Mouse (Mus musculus) intestine, embryonic 14.5 days (tissue): ENCODE results near the gene Rab31. TPM values are rescaled to one million over a fixed set of nuclear protein-coding genes. Genes with fewer than 3 reads are reported as not detected.
A peak's percentile ranks its signal among the peaks of the same experiment; 100 is the strongest.

Source experiments
- ATAC-seq: fragments of 200-750 bp; cut with Nextera tagmentation; replicated peaks from 2 replicates; pipeline ENCODE4 v1.8.0; 2017; ENCODE audit warnings: low read depth, moderate number of reproducible peaks, moderate TSS enrichment, moderate library complexity; ENCODE audit not compliant: low FRiP score, low TSS enrichment
- DNase-seq: peaks from one replicate; pipeline ENCODE4 v3.0.0-alpha.2; 2018; ENCODE audit warnings: low spot score
- H3K27ac ChIP-seq: fragments of 300-500 bp; sonication (generic); 2 replicates; pipeline ENCODE4 v1.5.1; 2014; ENCODE audit warnings: low read depth, mild to moderate bottlenecking, control low read depth
- H3K27me3 ChIP-seq: fragments of 300-500 bp; sonication (generic); replicated peaks from 2 replicates; pipeline ENCODE4 v1.6.1; 2014; ENCODE audit warnings: low read length, control low read depth; ENCODE audit not compliant: control insufficient read depth, insufficient read depth
- H3K36me3 ChIP-seq: fragments of 300-500 bp; sonication (generic); 2 replicates; pipeline ENCODE4 v1.6.1; 2014; ENCODE audit warnings: low read length, control low read depth; ENCODE audit not compliant: control insufficient read depth, insufficient read depth
- H3K4me1 ChIP-seq: fragments of 300-500 bp; sonication (generic); replicated peaks from 2 replicates; pipeline ENCODE4 v1.6.1; 2014; ENCODE audit warnings: low read length, control low read depth, mixed read lengths; ENCODE audit not compliant: control insufficient read depth, insufficient read depth
- H3K4me2 ChIP-seq: fragments of 300-500 bp; sonication (generic); 2 replicates; pipeline ENCODE4 v1.6.1; 2014; ENCODE audit warnings: low read length
- H3K4me3 ChIP-seq: fragments of 300-500 bp; sonication (generic); 2 replicates; pipeline ENCODE4 v1.5.1; 2014; ENCODE audit warnings: low read depth, low read length, control low read depth, mixed read lengths
- H3K9ac ChIP-seq: fragments of 300-500 bp; sonication (generic); 2 replicates; pipeline ENCODE4 v1.6.1; 2014; ENCODE audit warnings: mild to moderate bottlenecking, low read length
- H3K9me3 ChIP-seq: fragments of 300-500 bp; sonication (generic); 2 replicates; pipeline ENCODE4 v1.6.1; 2016; ENCODE audit warnings: low read length, control low read depth; ENCODE audit not compliant: control insufficient read depth
- WGBS: fragments of 180-500 bp; shearing (Covaris S2); extraction: QIAGEN DNeasy Blood & Tissue Kit; methylation state at CpG from one replicate; pipeline ENCODE4 v1.1.7; 2014; 5-methylcytosine and 5-hydroxymethylcytosine counted together
- polyA plus RNA-seq: library from polyadenylated mRNA; unstranded; fragments of >200 nt; fragmentation: Nextera tagmentation; extraction: Ambion mirVana; gene quantifications from 2 replicates; pipeline ENCODE4 v1.2.1, GENCODE M21; 2014

Rab31 gene
- polyA plus RNA-seq, 1 experiment from 2014 or later: 40.9 TPM

DNA sequence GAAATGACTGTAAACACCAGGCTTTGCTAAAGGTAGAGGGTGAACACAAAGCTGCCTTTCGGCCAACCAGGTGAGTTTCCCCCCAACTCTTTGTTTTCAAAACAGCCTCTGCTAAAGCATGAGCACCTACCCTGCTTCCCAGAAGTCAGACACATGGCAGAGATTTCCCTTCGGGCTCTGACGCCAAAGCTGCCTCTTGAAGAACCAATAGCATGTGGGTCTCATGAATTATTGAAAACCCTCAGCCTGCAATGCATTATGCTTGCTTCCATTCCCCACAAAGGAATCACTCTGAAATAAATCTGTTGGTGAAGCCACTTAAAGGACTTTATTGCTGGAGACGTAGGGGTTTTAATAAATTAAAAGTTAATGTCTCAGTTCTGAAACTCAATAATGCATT is 72.5 kb downstream of the Rab31 start:
- Histone ChIP-seq H3K9me3 (no peaks in the 10 kb centered on the region), H3K4me2 (no peak overlapping the region), H3K4me3 (no peak overlapping the region), H3K9ac (no peak overlapping the region), H3K27ac (no peak overlapping the region), H3K36me3 (no peaks in the 10 kb centered on the region), H3K27me3 (no peaks in the 10 kb centered on the region), H3K4me1 (no peaks in the 10 kb centered on the region; the same call in 1 of the 2 replicates)
- ATAC-seq: no peak
- DNase-seq: no peak
- 80% methylated on average over 4 of the region's 4 CpGs for WGBS

DNA sequence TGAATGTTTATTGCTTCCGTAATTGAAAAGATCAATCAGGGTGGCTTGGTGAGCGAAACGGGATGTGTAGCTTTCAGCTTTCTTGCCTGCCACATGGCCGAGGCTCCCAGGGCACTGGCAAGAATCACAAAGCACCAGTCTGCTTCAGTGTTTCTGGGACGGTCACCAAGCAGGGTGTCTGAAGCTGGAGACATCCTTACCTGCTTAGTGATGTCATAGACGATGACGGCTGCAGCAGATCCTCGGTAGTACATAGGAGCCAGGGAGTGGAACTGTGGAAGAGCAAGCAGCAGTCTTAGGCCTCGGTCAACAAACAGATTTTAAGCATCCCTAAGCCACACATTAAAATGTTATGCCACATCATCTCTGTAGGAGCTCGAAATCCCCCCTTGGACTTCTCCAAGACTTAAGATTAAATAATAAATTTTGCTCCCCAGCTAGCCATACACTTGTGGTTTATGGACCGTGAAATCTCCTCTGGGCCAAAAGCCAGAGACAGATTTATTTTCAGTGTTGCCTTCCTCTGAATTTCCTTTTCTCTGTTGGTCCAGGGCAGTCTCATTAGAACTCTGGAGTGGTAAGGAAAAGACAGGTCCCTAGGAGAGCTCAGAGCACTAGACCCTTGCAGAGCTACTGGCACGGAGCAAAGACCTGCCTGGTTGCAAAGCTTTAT is 74.6 kb downstream of the Rab31 start:
- Histone ChIP-seq H3K36me3 (no peaks in the 10 kb centered on the region), H3K4me1 (no peaks in the 10 kb centered on the region; the same call in 1 of the 2 replicates), H3K9ac (no peak overlapping the region), H3K4me2 (no peak overlapping the region), H3K27me3 (no peaks in the 10 kb centered on the region), H3K27ac (no peak overlapping the region), H3K4me3 (no peak overlapping the region), H3K9me3 (no peaks in the 10 kb centered on the region)
- no peak for ATAC-seq
- DNase-seq: peak; percentile 42
- 76% methylated on average over 12 of the region's 12 CpGs for WGBS

DNA sequence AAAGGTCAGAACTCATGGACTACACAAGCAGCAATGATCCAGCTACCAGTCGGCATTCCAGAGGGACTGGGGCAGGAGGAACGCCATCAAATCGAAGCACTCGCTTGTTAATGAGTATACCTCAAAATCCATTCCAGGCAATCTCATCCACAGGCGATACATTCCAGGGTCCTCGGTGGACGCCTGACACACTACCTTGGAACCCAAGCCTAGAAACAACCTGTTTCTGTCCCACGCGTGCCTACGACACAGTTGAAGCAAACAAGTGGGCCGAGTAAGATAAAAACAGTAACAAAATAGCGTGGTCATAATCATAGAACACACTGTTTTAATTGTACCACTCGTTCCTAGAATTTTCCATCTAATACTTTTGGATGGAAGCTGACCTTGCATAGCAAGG is 75.6 kb downstream of the Rab31 start:
- DNase-seq (peak; percentile 21), ATAC-seq (no peak)
- H3K4me2 ChIP-seq: no peak overlapping the region
- WGBS: 93% methylated on average over 13 of the region's 13 CpGs
- no peak overlapping the region for H3K27ac ChIP-seq
- H3K4me3 ChIP-seq: no peak overlapping the region
- H3K36me3 ChIP-seq: no peaks in the 10 kb centered on the region
- H3K4me1 ChIP-seq: no peaks in the 10 kb centered on the region; the same call in 1 of the 2 replicates
- H3K9me3 ChIP-seq: no peaks in the 10 kb centered on the region
- no peak overlapping the region for H3K9ac ChIP-seq
- H3K27me3 ChIP-seq: no peaks in the 10 kb centered on the region

DNA sequence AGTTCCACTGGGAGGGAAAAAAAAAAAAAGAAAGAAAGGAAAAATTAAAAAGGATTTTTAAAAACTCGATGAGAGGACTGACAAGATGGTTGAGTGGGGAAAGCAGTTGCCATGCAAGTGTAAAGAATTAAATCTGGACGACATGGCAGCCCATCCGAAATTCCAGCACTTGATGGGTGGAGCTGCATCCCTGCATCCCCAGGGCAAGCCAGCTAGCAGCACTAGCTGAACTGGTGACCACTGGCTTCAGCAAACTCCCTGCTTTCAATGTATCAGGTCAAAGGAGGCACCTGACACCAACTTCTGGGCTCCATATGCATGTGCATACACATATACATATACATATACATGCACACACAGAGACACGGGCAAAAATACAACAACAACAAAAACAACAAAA is 80.3 kb downstream of the Rab31 start:
- ATAC-seq: no peak
- no peak for DNase-seq
- 86% methylated on average over 4 of the region's 4 CpGs for WGBS

DNA sequence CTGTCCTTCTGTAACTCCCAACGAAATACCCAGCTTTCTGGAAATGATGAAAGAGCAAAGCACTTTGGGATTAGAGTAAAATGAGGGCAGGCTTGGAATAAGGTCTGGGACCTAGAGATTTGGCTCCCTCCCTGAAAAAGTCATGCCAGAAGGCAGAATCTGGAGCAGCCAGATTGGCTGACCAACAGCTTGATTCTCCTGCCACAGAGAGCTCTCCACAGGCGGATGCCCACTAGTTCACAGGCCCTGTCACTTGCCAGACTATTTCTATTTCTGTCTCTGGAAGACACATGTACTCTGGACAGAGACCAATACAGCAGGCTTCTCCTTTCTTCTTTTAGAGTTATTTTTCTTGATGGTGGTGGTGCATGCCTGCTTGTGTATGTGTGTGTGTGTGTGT is 88.8 kb downstream of the Rab31 start:
- H3K9me3 ChIP-seq: no peaks in the 10 kb centered on the region
- no peak overlapping the region for H3K4me3 ChIP-seq
- no peak overlapping the region for H3K27ac ChIP-seq
- H3K36me3 ChIP-seq: no peaks in the 10 kb centered on the region
- no peaks in the 10 kb centered on the region for H3K4me1 ChIP-seq
- H3K27me3 ChIP-seq: no peaks in the 10 kb centered on the region
- no peak overlapping the region for H3K4me2 ChIP-seq
- WGBS: 84% methylated on average over 2 of the region's 2 CpGs
- H3K9ac ChIP-seq: no peak overlapping the region
- ATAC-seq: no peak
- DNase-seq: no peak

More for the DNA sequence above, 80.3 kb downstream of the Rab31 start:
- no peaks in the 10 kb centered on the region for H3K27me3 ChIP-seq
- no peak overlapping the region for H3K4me3 ChIP-seq
- no peak overlapping the region for H3K4me2 ChIP-seq
- no peaks in the 10 kb centered on the region for H3K4me1 ChIP-seq
- H3K27ac ChIP-seq: no peak overlapping the region
- no peaks in the 10 kb centered on the region for H3K36me3 ChIP-seq
- H3K9me3 ChIP-seq: no peaks in the 10 kb centered on the region
- H3K9ac ChIP-seq: no peak overlapping the region

DNA sequence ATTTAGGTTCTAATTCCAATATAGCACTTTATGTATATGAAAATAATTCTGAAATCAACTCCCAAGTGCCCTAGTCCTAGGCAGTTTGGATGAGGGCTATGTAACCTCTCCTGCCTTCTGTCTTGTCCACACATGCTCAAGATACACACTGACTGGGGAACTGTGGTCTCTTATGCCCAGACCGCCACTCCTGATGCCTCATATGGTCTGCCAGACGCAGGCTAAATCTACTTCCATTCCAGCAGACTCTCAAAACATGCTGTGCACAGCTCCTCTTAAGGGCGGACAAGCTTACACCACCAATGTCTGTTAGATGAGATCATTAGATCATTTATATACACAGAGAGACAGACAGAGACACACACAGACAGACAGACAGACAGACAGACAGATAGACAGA is 89.2 kb downstream of the Rab31 start:
- H3K4me3 ChIP-seq: no peak overlapping the region
- no peak overlapping the region for H3K4me2 ChIP-seq
- no peaks in the 10 kb centered on the region for H3K27me3 ChIP-seq
- no peaks in the 10 kb centered on the region for H3K9me3 ChIP-seq
- ATAC-seq: no peak
- 72% methylated on average over 3 of the region's 3 CpGs for WGBS
- H3K4me1 ChIP-seq: no peaks in the 10 kb centered on the region
- no peaks in the 10 kb centered on the region for H3K36me3 ChIP-seq
- H3K9ac ChIP-seq: no peak overlapping the region
- DNase-seq: no peak
- no peak overlapping the region for H3K27ac ChIP-seq

DNA sequence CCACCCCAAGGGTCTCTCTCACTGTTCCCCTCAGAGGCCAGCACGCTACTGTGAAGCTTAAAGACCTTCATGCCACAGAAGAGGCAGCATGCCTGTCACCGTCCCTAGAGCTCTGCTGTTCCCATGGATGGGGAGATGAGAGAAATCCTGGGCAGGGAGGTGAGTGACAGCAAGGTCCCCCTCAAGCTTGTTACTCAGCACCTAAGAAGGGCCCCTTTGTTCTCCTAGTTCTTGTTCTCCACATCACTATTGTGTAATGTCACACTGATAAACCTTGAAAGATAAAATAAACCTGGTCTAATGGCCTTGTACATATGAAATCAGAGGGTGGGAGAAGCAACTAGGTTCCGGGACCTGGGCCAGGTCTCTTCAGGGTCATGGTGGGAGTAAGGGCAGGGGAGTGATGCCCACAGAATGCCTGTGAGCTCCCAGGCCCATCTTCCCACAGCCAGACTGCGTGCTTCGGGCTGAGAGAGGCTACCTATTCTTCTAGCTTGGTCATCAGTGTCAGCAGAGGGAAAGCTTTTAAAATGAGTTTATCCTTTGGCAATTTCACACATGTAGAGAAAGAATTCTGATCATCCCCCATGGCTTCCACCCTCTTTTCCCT is 90.4 kb downstream of the Rab31 start:
- no peaks in the 10 kb centered on the region for H3K4me1 ChIP-seq
- H3K4me2 ChIP-seq: no peak overlapping the region
- H3K27me3 ChIP-seq: no peaks in the 10 kb centered on the region
- H3K36me3 ChIP-seq: no peaks in the 10 kb centered on the region
- 91% methylated on average over 5 of the region's 5 CpGs for WGBS
- ATAC-seq (no peak), DNase-seq (no peak)
- H3K9ac ChIP-seq: no peak overlapping the region
- no peak overlapping the region for H3K4me3 ChIP-seq
- H3K27ac ChIP-seq: no peak overlapping the region
- H3K9me3 ChIP-seq: no peaks in the 10 kb centered on the region

DNA sequence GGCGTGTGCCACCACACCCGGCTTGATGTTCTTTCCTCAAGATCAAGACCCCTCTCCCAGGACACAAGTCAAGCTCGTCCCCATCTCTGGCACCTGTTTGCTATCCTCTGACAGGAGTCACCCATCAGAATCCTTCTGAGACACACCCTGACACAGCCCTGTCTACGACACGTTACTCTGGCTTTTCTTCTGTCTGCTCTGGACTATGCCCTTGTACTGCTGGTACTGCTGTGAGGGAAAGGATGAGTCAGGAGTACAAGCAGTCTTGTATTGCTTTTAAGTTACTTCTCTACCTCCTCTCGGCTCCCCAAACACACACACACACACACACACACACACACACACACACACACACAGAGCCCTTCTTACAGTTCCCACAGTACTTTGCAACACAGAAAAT is 91.0 kb downstream of the Rab31 start:
- DNase-seq: no peak
- Histone ChIP-seq H3K9ac (no peak overlapping the region), H3K36me3 (no peaks in the 10 kb centered on the region), H3K4me1 (no peaks in the 10 kb centered on the region), H3K4me2 (no peak overlapping the region), H3K4me3 (no peak overlapping the region), H3K27me3 (no peaks in the 10 kb centered on the region), H3K27ac (no peak overlapping the region), H3K9me3 (no peaks in the 10 kb centered on the region)
- 77% methylated on average over 6 of the region's 6 CpGs for WGBS
- 0 out of 2 replicates have a peak, but pooled peaks have one; percentile 36 for ATAC-seq
